Mouse (Mus musculus) embryo, embryonic 10.5 days (tissue): ENCODE results near the gene Tbcb.
"Not testable (repeated sequence)": the region's sequence is repeated elsewhere in the genome, so short reads cannot be mapped to it uniquely, and the experiment has no call there.

Experiments used
- DNase-seq: peaks from one replicate; pipeline ENCODE4 v3.0.0-alpha.2; 2015; ENCODE audit warnings: low spot score

Tbcb gene

DNA sequence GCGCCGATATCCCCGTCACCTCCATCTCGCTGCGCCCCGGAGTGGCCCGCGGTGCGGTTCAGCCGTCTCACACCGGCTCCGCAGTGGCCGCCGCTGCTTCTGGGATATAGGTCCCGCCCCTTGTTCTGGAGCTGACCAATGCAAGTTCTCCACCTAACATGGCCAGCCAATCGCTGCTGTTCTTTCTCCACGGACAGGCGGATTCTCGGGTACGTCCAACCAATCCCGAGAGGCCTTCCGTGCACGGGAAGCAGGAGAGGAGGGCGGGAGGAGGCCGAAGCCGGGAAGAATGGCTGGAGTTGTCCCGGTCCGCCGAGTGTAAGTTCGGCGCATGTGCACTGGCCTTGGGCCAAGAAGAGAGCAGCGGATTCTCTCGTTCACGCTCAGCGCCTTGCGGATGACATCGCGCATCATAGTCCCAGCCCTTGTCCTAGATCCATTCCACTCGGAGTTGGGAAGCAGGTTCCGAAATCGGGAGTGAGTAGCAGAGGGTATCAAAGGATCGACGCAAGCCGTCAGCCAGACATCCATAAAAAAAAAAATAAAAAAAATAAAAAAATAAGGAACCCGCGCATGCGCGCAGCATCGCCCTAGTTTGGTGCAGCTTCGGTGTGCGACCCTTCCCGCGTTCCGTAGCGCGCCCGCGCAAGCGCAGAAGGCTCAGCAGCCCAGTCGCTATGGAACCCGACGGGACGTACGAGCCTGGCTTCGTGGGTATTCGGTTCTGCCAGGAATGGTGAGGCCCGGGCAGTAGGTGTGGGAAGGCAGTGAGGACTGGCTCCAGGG, at the start of gene Tbcb, which contains the start of gene Polr2i:
Gene Tbcb, minus strand, starts transcription at position 604 of the 786 bp plus-strand sequence.
Gene Polr2i, plus strand, starts transcription at position 280 of the 786 bp plus-strand sequence.
- DNase-seq = peak; percentile 98

- no peak for DNase-seq
Measured at GRCm38 (mm10) chr7:30281522-30281921, 49.5 kb upstream of the Tbcb start.

- DNase-seq = peak; percentile 93
Measured at GRCm38 (mm10) chr7:30280670-30281138, 48.6 kb upstream of the Tbcb start.

DNA sequence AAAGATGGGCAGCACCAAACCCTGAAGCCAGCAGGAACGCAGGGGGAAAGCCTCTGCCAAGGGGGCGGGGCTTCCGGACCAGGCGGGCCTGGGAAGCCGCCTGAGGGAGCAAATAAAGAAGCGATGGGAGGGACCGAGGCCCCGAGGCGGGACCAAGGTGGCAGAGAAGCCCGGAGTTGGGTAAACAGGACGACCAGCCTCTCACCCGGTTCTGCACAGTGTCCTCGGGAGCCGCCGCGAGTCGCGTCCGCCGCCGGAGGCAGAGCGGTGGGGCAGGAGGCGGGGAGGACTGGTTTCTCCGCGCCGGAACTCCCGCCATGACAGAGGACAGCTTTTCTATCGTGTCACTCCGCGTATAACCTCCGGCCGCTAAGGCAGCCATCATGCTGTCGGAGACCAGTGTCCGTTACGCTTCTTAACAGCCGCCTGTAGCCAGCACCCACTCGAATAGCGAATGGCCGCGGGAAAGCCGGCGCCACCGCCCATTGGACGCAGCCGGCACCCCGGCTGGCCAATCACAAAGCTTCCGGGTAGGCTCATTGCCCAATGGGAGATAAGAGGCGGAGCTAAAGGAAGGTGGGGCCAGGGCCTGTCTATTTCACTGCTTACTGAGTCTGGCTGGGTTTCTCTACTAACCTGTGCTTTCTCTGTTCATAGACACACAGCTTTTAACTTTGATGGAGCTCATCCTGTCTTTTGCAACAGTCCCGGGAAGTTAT, 48.0 kb upstream of the Tbcb start, which contains the start of the genes Thap8 and Wdr62:
Gene Thap8, plus strand, starts transcription at position 144 of the 719 bp plus-strand sequence.
Gene Wdr62, minus strand, starts transcription at position 469 of the 719 bp plus-strand sequence.
- peak; percentile 97 for DNase-seq

DNA sequence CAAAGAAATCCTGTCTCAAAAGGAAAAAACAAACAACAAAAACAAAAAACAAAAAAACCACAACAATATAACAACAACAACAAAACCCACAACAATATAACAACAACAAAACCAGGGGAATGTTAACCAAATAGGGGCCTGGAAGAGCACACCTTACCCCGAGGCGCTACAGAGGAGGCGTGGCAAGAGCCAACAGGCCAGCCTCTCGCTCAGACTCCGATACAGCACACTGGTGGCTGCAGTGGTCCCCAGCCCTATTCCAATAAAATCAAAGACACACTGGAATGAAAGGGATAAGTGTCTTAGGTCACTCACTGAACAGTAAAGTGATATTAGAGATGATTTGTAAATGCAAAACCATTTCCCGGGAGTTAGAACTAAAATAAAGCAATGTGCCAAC, 47.5 kb upstream of the Tbcb start:
- peak; percentile 64 for DNase-seq

DNA sequence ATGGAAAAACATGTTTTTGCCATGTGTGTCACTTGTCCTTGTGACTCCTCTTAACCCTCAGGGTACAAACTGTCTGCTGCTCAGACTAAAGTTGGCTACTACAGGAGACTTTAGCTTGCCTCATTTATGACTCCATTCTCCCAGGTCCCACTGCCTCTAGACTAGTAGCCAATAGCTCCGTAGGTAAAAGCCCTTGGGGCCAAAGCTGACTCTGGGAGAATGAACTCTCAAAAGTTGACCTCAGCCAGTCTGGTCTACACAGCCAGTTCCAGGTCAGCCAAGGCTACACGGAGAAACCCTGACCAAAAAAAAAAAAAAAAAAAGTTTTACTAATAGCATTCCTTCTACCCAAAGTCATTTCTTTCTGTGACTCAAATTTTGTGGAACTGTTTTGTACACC, 46.8 kb upstream of the Tbcb start:
- DNase-seq = no peak

DNA sequence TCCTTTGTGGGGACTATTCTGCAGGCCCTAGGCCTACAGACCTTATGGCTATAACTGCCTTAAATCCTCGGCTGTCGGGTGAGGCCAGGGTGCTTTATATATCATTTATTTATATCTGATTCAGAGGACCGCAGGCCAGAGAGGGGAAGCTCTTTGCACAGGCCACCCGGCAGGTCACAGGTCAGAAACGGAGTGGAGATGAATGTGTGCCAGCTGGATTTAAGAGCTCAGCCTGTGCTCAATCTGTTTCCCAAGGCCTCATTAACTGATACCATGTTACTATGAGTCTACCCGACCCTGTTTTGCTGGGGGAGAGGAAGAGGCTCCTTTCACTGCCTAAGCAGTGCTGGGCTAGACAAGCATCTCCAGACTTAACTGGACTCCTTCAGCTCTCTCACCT, 42.3 kb upstream of the Tbcb start:
- DNase-seq = no peak

- no peak for DNase-seq
Measured at GRCm38 (mm10) chr7:30269641-30270040, 37.6 kb upstream of the Tbcb start.

DNA sequence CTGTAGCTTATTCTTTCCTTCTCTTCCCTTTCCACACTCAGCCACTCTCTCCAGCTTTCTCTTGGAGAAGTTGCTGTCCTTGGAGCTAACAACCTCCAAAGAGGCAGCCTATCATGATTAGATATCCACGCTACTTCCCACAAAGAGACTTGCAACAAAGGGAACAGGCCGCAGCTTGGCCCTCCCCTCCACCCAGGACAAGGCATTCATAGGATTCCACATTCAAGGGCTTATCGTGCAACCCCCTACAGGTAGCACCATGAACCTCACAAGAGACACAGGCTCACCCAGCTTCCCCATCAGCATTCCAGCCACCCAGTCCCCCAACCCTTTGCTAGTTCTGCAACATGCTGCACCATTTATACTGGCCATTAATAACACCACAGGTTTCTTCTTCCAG, 34.7 kb upstream of the Tbcb start:
- no peak for DNase-seq

GRCm38 (mm10) chr7:30265935-30266334, 33.9 kb upstream of the Tbcb start:
- DNase-seq = no peak

- no peak for DNase-seq
Measured at GRCm38 (mm10) chr7:30265531-30265930, 33.5 kb upstream of the Tbcb start.

DNA sequence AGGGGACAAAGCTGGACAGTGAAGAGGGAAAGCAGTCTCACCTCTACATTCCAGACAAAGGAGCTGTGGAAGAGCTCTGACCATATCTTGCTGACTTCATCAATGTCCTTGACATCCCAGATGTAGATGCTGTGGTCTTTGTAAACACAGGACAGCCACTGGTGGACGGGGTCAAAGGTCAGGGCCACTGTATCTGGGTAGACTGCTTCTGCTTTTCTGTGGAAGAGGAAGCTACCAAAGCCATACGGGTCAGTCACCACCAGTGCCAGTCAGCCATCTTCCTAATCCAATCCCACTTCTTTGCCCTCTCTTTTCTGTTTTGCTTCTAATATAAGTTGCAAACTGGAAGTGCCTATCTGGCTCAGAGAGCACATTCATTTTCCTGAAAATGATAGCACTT, 33.0 kb upstream of the Tbcb start:
- DNase-seq = no peak

GRCm38 (mm10) chr7:30251956-30252954, 20.2 kb upstream of the Tbcb start:
- DNase-seq = no peak

DNA sequence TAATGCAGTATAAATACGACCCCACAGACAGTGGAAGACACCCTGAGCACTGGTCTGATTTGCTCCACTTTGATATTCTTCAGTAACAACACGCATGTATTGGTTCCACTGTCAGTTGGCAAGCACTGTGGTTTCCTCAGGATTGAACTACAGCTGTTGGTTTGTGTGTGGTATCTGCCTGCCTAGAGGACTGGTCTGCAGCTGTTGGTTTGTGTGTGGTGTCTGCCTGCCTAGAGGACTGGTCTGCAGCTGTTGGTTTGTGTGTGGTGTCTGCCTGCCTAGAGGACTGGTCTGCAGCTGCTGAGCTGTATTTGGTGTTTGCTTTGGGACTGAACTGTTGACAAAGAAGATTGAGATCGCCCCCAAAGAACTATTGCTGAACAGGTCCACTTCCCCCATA, 5.3 kb upstream of the Tbcb start:
- not testable (repeated sequence) for DNase-seq

DNA sequence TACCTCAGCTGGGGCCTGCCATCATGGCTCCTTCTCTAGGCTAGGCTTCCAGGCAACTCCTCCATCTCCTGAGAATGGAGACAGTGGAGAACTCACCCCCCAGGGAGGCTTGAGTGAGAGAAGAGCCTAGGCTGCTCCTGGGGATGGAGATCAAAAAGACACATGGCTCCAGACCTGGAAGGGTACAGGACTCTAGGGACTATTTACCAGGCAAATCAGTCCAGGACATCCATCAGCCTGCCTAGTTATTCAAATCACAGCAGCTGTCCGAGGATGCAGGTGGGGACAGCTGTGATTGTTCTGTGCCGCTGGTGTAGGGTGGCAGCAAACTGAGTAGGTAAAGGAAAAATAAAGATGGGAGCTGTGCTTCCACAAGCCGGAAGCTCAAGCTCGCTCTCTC, 3.6 kb upstream of the Tbcb start, which contains the start of gene Ovol3:
Gene Ovol3, minus strand, starts transcription at position 101 of the 400 bp plus-strand sequence.
- no peak for DNase-seq

DNA sequence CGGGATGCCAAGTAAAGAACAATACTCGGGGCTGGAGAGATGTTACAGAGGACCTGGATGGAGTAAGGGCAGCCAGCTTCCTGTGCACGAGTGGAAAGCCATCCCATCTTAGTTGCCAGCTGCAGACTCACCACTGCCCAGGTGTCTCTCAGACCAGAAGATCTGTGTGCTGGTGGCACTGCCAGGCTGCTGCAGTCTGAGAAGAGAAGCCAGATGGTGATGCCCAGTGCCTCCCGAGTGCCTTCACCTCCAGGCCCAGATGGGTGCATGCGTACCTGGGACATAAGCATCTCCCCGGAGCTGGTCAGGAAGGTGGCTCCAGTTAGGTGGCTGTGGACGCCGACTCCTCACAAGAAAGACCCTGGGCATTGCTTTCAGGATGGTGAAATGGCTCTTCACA, 3.0 kb upstream of the Tbcb start:
- no peak for DNase-seq

GRCm38 (mm10) chr7:30234276-30234858, 2.3 kb upstream of the Tbcb start:
- no peak for DNase-seq

GRCm38 (mm10) chr7:30233387-30233786, 1.3 kb upstream of the Tbcb start:
- no peak for DNase-seq

DNA sequence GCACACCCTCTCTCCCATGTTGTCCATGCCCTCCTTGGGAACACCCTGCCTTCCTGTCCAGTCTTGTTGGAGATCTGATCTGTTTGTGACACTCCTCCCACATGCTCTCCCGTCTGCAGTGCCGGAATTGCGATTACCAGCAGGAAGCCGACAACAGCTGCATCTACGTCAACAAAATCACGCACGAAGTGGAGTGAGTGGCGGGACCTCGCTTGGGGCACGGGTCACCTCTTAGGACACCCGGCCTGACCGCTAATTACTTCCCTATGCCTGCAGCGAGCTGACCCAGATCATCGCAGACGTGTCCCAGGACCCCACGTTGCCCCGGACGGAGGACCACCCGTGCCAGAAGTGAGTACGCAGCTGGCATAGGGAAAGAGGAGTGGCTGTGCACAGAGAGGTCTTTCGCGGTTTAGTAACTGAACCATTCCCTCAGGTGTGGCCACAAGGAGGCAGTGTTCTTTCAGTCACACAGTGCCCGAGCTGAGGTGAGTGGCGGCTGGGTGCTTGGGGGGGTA, 618 bp upstream of the Tbcb start:
- peak; percentile 79 for DNase-seq

DNA sequence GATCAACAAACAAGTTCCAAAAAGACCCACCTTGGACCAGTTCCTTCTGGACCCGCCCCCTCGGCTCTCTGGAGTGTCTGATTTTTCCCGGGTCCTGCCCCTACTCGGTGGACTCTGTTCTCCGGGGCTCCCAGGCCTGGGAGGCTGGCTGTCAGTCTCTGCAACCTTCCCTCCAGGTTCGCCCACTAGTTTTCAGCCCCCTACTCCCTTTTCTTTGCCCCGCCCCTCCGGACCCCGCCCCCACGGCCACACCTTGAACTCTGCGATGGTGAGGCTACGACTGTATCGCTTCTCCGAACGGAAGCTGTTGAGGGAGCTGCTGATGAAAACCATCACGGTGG, 774 bp downstream of the Tbcb start:
- no peak for DNase-seq

- no peak for DNase-seq
Measured at GRCm38 (mm10) chr7:30224206-30224605, 7.9 kb downstream of the Tbcb start.
